Mouse (Mus musculus) G1E (cell line): ENCODE measurements around the gene Ypel1. TPM values are rescaled to one million over a fixed set of nuclear protein-coding genes. Genes with fewer than 3 reads are reported as not detected.

Experiments used
- ATAC-seq: 2 replicates; pipeline ENCODE4 v1.8.0; 2016; ENCODE audit warnings: mild to moderate bottlenecking; ENCODE audit not compliant: insufficient number of reproducible peaks, poor library complexity, low FRiP score, severe bottlenecking; ENCODE audit errors: extremely low read depth
- DNase-seq: peaks from one replicate; pipeline ENCODE4 v3.0.0; 2012; ENCODE audit warnings: low spot score
- H3K27me3 ChIP-seq: 2 replicates; pipeline ENCODE4 v1.6.1; 2012; ENCODE audit warnings: mild to moderate bottlenecking, low read length, inconsistent platforms; ENCODE audit not compliant: insufficient read depth
- H3K36me3 ChIP-seq: replicated peaks from 2 replicates; pipeline ENCODE3; 2012; ENCODE audit warnings: mild to moderate bottlenecking, inconsistent platforms
- H3K4me1 ChIP-seq: 2 replicates; pipeline ENCODE4 v1.6.1; 2012; ENCODE audit warnings: low read depth, low read length, inconsistent platforms, mixed read lengths; ENCODE audit not compliant: insufficient read depth
- H3K4me3 ChIP-seq: 2 replicates; pipeline ENCODE4 v1.5.1; 2012; ENCODE audit warnings: low read depth, mild to moderate bottlenecking, inconsistent platforms, low read length, moderate library complexity, mixed read lengths
- H3K9me3 ChIP-seq: replicated peaks from 2 replicates; pipeline ENCODE4 v1.6.1; 2012; ENCODE audit warnings: inconsistent platforms
- CTCF ChIP-seq: IDR thresholded peaks from 2 replicates; pipeline ENCODE4 v1.5.1; 2012; ENCODE audit warnings: low read depth, low read length, inconsistent platforms, mixed read lengths
- GATA1 ChIP-seq: IDR thresholded peaks from 2 replicates; pipeline ENCODE4 v1.6.1; 2012; ENCODE audit warnings: borderline replicate concordance, low read length, inconsistent platforms, mixed read lengths
- GATA2 ChIP-seq: IDR thresholded peaks from 2 replicates; pipeline ENCODE4 v1.6.1; 2012; ENCODE audit warnings: low read depth, low read length, inconsistent platforms, borderline replicate concordance
- POLR2AphosphoS5 ChIP-seq: IDR thresholded peaks from 2 replicates; pipeline ENCODE4 v1.6.1; 2012; ENCODE audit warnings: low read depth, low read length, inconsistent platforms; ENCODE audit not compliant: insufficient replicate concordance
- TAL1 ChIP-seq: conservative IDR thresholded peaks from 2 replicates; pipeline ENCODE4 v1.6.1; 2012; ENCODE audit warnings: low read depth, low read length, inconsistent platforms, mixed read lengths
- polyA plus RNA-seq: library from polyadenylated mRNA; stranded (reverse); fragments of >175 nt; gene quantifications from 2 replicates; pipeline ENCODE4 v1.2.3, GENCODE M21; 2012
- total RNA-seq, 2 experiments: library from RNA; stranded (forward) in 1 of 2; stranded (reverse) in 1 of 2; fragments of 200-1000 nt in 1 of 2; fragments of >200 nt in 1 of 2; fragmentation: Nextera tagmentation in 1 of 2; gene quantifications; 2 replicates each; pipeline ENCODE4 v1.2.3; 2014 to 2017

Gene Ypel1
- total and polyA plus RNA-seq, 3 experiments, result 0.15 to 1.5 (median 0.90) TPM

- ATAC-seq (no peak), DNase-seq (no peak)
- Histone ChIP-seq H3K4me3 (no peak overlapping the region), H3K4me1 (no peaks in the 10 kb centered on the region), H3K9me3 (no peaks in the 10 kb centered on the region), H3K27me3 (no peaks in the 10 kb centered on the region), H3K36me3 (peaks cover 99% of the 10 kb centered on the region)
- TF ChIP-seq TAL1, result no peak
- no peak for TF ChIP-seq POLR2AphosphoS5
- no peak for TF ChIP-seq CTCF
- no peak for TF ChIP-seq GATA2
- TF ChIP-seq GATA1, result no peak
These were observed 28.1 kb upstream of the Ypel1 start for GRCm38 (mm10) chr16:17041417-17041816.

- no peak for ATAC-seq
- H3K27me3 ChIP-seq, result no peaks in the 10 kb centered on the region
- peaks cover 95% of the 10 kb centered on the region for H3K36me3 ChIP-seq
- H3K4me1 ChIP-seq, result no peaks in the 10 kb centered on the region
- no peaks in the 10 kb centered on the region for H3K9me3 ChIP-seq
- no peak for DNase-seq
- H3K4me3 ChIP-seq, result no peak overlapping the region
- TF ChIP-seq POLR2AphosphoS5 (no peak), CTCF (no peak), GATA2 (no peak), GATA1 (no peak), TAL1 (no peak)
These were observed 25.2 kb upstream of the Ypel1 start for GRCm38 (mm10) chr16:17044320-17044719.

- ATAC-seq, result no peak
These were observed 24.2 kb upstream of the Ypel1 start for GRCm38 (mm10) chr16:17045287-17045686.

GRCm38 (mm10) chr16:17049886-17050285 is 19.6 kb upstream of the Ypel1 start:
- peaks cover 83% of the 10 kb centered on the region for H3K36me3 ChIP-seq
- H3K27me3 ChIP-seq, result no peaks in the 10 kb centered on the region
- H3K4me3 ChIP-seq, result no peak overlapping the region
- no peaks in the 10 kb centered on the region for H3K4me1 ChIP-seq
- DNase-seq (no peak), ATAC-seq (no peak)
- TF ChIP-seq CTCF (no peak), GATA2 (no peak), TAL1 (no peak), GATA1 (no peak)
- H3K9me3 ChIP-seq, result no peaks in the 10 kb centered on the region

More at GRCm38 (mm10) chr16:17045287-17045686, 24.2 kb upstream of the Ypel1 start:
- H3K9me3 ChIP-seq, result no peaks in the 10 kb centered on the region
- no peak for DNase-seq
- no peaks in the 10 kb centered on the region for H3K4me1 ChIP-seq
- no peak overlapping the region for H3K4me3 ChIP-seq
- H3K27me3 ChIP-seq, result no peaks in the 10 kb centered on the region
- H3K36me3 ChIP-seq, result peaks cover 95% of the 10 kb centered on the region
- no peak for TF ChIP-seq GATA2
- TF ChIP-seq TAL1, result no peak
- TF ChIP-seq POLR2AphosphoS5, result no peak
- TF ChIP-seq GATA1, result no peak
- no peak for TF ChIP-seq CTCF

GRCm38 (mm10) chr16:17052087-17052486 is 17.4 kb upstream of the Ypel1 start:
- no peak for ATAC-seq
- H3K9me3 ChIP-seq, result no peaks in the 10 kb centered on the region
- no peak for DNase-seq
- no peaks in the 10 kb centered on the region for H3K4me1 ChIP-seq
- H3K4me3 ChIP-seq, result no peak overlapping the region
- TF ChIP-seq GATA1 (no peak), CTCF (no peak), GATA2 (no peak), POLR2AphosphoS5 (no peak), TAL1 (no peak)
- peaks cover 66% of the 10 kb centered on the region for H3K36me3 ChIP-seq
- no peaks in the 10 kb centered on the region for H3K27me3 ChIP-seq

GRCm38 (mm10) chr16:17053903-17054302 is 15.6 kb upstream of the Ypel1 start:
- TF ChIP-seq GATA2 (no peak), TAL1 (no peak), CTCF (no peak), GATA1 (no peak), POLR2AphosphoS5 (no peak)
- no peaks in the 10 kb centered on the region for H3K4me1 ChIP-seq
- no peaks in the 10 kb centered on the region for H3K27me3 ChIP-seq
- H3K9me3 ChIP-seq, result no peaks in the 10 kb centered on the region
- peaks cover 49% of the 10 kb centered on the region for H3K36me3 ChIP-seq
- ATAC-seq, result no peak
- DNase-seq, result no peak
- no peak overlapping the region for H3K4me3 ChIP-seq

GRCm38 (mm10) chr16:17055584-17055983 is 13.9 kb upstream of the Ypel1 start:
- Histone ChIP-seq H3K27me3 (peaks cover 6% of the 10 kb centered on the region; the same call in 1 of the 2 replicates), H3K36me3 (peaks cover 34% of the 10 kb centered on the region), H3K4me1 (no peaks in the 10 kb centered on the region), H3K4me3 (no peak overlapping the region), H3K9me3 (no peaks in the 10 kb centered on the region)
- no peak for TF ChIP-seq TAL1
- TF ChIP-seq CTCF, result no peak
- TF ChIP-seq GATA1, result no peak
- no peak for TF ChIP-seq POLR2AphosphoS5
- DNase-seq, result no peak
- ATAC-seq, result no peak
